Mouse (Mus musculus): Measurements from ENCODE around the gene Pgs1. TPM values are rescaled to one million over a fixed set of nuclear protein-coding genes. Genes with fewer than 3 reads are reported as not detected.

Pgs1 gene
- polyA plus RNA-seq, 1 experiment from 2014 or later, result 45.9 TPM

- Histone ChIP-seq H3K27me3 (ENCODE audit: control insufficient read depth, insufficient read depth, low read length) (0 out of 2 replicates have a peak, but pooled peaks cover 2% of the 10 kb centered on the region), H3K9me3 (ENCODE audit: control insufficient read depth, low read length) (no peaks in the 10 kb centered on the region), H3K4me3 (ENCODE audit: low read depth, low read length) (peak overlapping the region; percentile 15), H3K27ac (ENCODE audit: low read depth, low read length) (no peak overlapping the region), H3K4me2 (ENCODE audit: low read depth) (peak overlapping the region; percentile 51), H3K4me1 (ENCODE audit: control insufficient read depth, insufficient read depth, low read length) (peaks cover 9% of the 10 kb centered on the region), H3K36me3 (ENCODE audit: control insufficient read depth, insufficient read depth, low read length) (no peaks in the 10 kb centered on the region), H3K9ac (ENCODE audit: low read length) (peak overlapping the region; percentile 33)
- DNase-seq (ENCODE audit: low spot score) (peak; percentile 84), ATAC-seq (ENCODE audit: insufficient read depth, low FRiP score, low TSS enrichment) (peak; percentile 71)
- WGBS, result under 1% methylated on average over 47 of the region's 49 CpGs
These were observed 36.5 kb upstream of the Pgs1 start for GRCm38 (mm10) chr11:117949392-117950091.

GRCm38 (mm10) chr11:117951391-117951790, 34.7 kb upstream of the Pgs1 start:
- Histone ChIP-seq H3K9me3 (ENCODE audit: control insufficient read depth, low read length) (no peaks in the 10 kb centered on the region), H3K9ac (ENCODE audit: low read length) (no peak overlapping the region), H3K4me2 (ENCODE audit: low read depth) (no peak overlapping the region), H3K36me3 (ENCODE audit: control insufficient read depth, insufficient read depth, low read length) (no peaks in the 10 kb centered on the region), H3K27ac (ENCODE audit: low read depth, low read length) (no peak overlapping the region), H3K4me1 (ENCODE audit: control insufficient read depth, insufficient read depth, low read length) (peaks cover 9% of the 10 kb centered on the region), H3K27me3 (ENCODE audit: control insufficient read depth, insufficient read depth, low read length) (0 out of 2 replicates have a peak, but pooled peaks cover 2% of the 10 kb centered on the region), H3K4me3 (ENCODE audit: low read depth, low read length) (no peak overlapping the region)
- no peak for DNase-seq (ENCODE audit: low spot score)
- WGBS, result 69% methylated on average over 6 of the region's 6 CpGs
- no peak for ATAC-seq (ENCODE audit: insufficient read depth, low FRiP score, low TSS enrichment)

- WGBS, result 68% methylated on average over 9 of the region's 9 CpGs
- Histone ChIP-seq H3K9me3 (ENCODE audit: control insufficient read depth, low read length) (no peaks in the 10 kb centered on the region), H3K27ac (ENCODE audit: low read depth, low read length) (no peak overlapping the region), H3K9ac (ENCODE audit: low read length) (no peak overlapping the region), H3K4me2 (ENCODE audit: low read depth) (no peak overlapping the region), H3K4me3 (ENCODE audit: low read depth, low read length) (no peak overlapping the region), H3K27me3 (ENCODE audit: control insufficient read depth, insufficient read depth, low read length) (0 out of 2 replicates have a peak, but pooled peaks cover 2% of the 10 kb centered on the region), H3K4me1 (ENCODE audit: control insufficient read depth, insufficient read depth, low read length) (peaks cover 9% of the 10 kb centered on the region), H3K36me3 (ENCODE audit: control insufficient read depth, insufficient read depth, low read length) (no peaks in the 10 kb centered on the region)
- DNase-seq (ENCODE audit: low spot score) (no peak), ATAC-seq (ENCODE audit: insufficient read depth, low FRiP score, low TSS enrichment) (no peak)
These were observed 33.7 kb upstream of the Pgs1 start for GRCm38 (mm10) chr11:117952174-117952933.

- H3K27me3 ChIP-seq (ENCODE audit: control insufficient read depth, insufficient read depth, low read length), result 0 out of 2 replicates have a peak, but pooled peaks cover 2% of the 10 kb centered on the region
- DNase-seq (ENCODE audit: low spot score), result no peak
- no peak overlapping the region for H3K9ac ChIP-seq (ENCODE audit: low read length)
- WGBS, result 72% methylated on average over 2 of the region's 2 CpGs
- H3K9me3 ChIP-seq (ENCODE audit: control insufficient read depth, low read length), result no peaks in the 10 kb centered on the region
- H3K27ac ChIP-seq (ENCODE audit: low read depth, low read length), result no peak overlapping the region
- no peak overlapping the region for H3K4me2 ChIP-seq (ENCODE audit: low read depth)
- H3K4me1 ChIP-seq (ENCODE audit: control insufficient read depth, insufficient read depth, low read length), result peaks cover 9% of the 10 kb centered on the region
- H3K4me3 ChIP-seq (ENCODE audit: low read depth, low read length), result no peak overlapping the region
- no peak for ATAC-seq (ENCODE audit: insufficient read depth, low FRiP score, low TSS enrichment)
- no peaks in the 10 kb centered on the region for H3K36me3 ChIP-seq (ENCODE audit: control insufficient read depth, insufficient read depth, low read length)
These were observed 32.0 kb upstream of the Pgs1 start for GRCm38 (mm10) chr11:117954094-117954493.

- Histone ChIP-seq H3K9me3 (ENCODE audit: control insufficient read depth, low read length) (no peaks in the 10 kb centered on the region), H3K36me3 (ENCODE audit: control insufficient read depth, insufficient read depth, low read length) (no peaks in the 10 kb centered on the region), H3K4me1 (ENCODE audit: control insufficient read depth, insufficient read depth, low read length) (peaks cover 7% of the 10 kb centered on the region), H3K27ac (ENCODE audit: low read depth, low read length) (no peak overlapping the region), H3K9ac (ENCODE audit: low read length) (no peak overlapping the region), H3K4me2 (ENCODE audit: low read depth) (no peak overlapping the region), H3K27me3 (ENCODE audit: control insufficient read depth, insufficient read depth, low read length) (no peaks in the 10 kb centered on the region), H3K4me3 (ENCODE audit: low read depth, low read length) (no peak overlapping the region)
- DNase-seq (ENCODE audit: low spot score), result no peak
- whole genome bisulfite sequencing, result 90% methylated on average over 9 of the region's 9 CpGs
- ATAC-seq (ENCODE audit: insufficient read depth, low FRiP score, low TSS enrichment), result no peak
These were observed 31.3 kb upstream of the Pgs1 start for GRCm38 (mm10) chr11:117954819-117955218.

- H3K4me1 ChIP-seq (ENCODE audit: control insufficient read depth, insufficient read depth, low read length), result peaks cover 6% of the 10 kb centered on the region; the same call in 1 of the 2 replicates
- H3K36me3 ChIP-seq (ENCODE audit: control insufficient read depth, insufficient read depth, low read length), result no peaks in the 10 kb centered on the region
- no peak overlapping the region for H3K4me3 ChIP-seq (ENCODE audit: low read depth, low read length)
- no peak overlapping the region for H3K4me2 ChIP-seq (ENCODE audit: low read depth)
- ATAC-seq (ENCODE audit: insufficient read depth, low FRiP score, low TSS enrichment), result no peak
- H3K27ac ChIP-seq (ENCODE audit: low read depth, low read length), result no peak overlapping the region
- H3K9ac ChIP-seq (ENCODE audit: low read length), result no peak overlapping the region
- H3K27me3 ChIP-seq (ENCODE audit: control insufficient read depth, insufficient read depth, low read length), result no peaks in the 10 kb centered on the region
- peak; percentile 35 for DNase-seq (ENCODE audit: low spot score)
- WGBS, result 56% methylated on average over 13 of the region's 13 CpGs
- H3K9me3 ChIP-seq (ENCODE audit: control insufficient read depth, low read length), result no peaks in the 10 kb centered on the region
These were observed 30.5 kb upstream of the Pgs1 start for GRCm38 (mm10) chr11:117955621-117956020.

GRCm38 (mm10) chr11:117958197-117958596, 27.9 kb upstream of the Pgs1 start:
- no peak overlapping the region for H3K9ac ChIP-seq (ENCODE audit: low read length)
- ATAC-seq (ENCODE audit: insufficient read depth, low FRiP score, low TSS enrichment) (no peak), DNase-seq (ENCODE audit: low spot score) (no peak)
- 80% methylated on average over 7 of the region's 7 CpGs for WGBS
- H3K36me3 ChIP-seq (ENCODE audit: control insufficient read depth, insufficient read depth, low read length), result no peaks in the 10 kb centered on the region
- no peak overlapping the region for H3K4me2 ChIP-seq (ENCODE audit: low read depth)
- H3K27me3 ChIP-seq (ENCODE audit: control insufficient read depth, insufficient read depth, low read length), result no peaks in the 10 kb centered on the region
- no peak overlapping the region for H3K4me3 ChIP-seq (ENCODE audit: low read depth, low read length)
- H3K27ac ChIP-seq (ENCODE audit: low read depth, low read length), result no peak overlapping the region
- no peaks in the 10 kb centered on the region for H3K9me3 ChIP-seq (ENCODE audit: control insufficient read depth, low read length)
- H3K4me1 ChIP-seq (ENCODE audit: control insufficient read depth, insufficient read depth, low read length), result peaks cover 19% of the 10 kb centered on the region

- ATAC-seq (ENCODE audit: insufficient read depth, low FRiP score, low TSS enrichment), result no peak
- Histone ChIP-seq H3K27me3 (ENCODE audit: control insufficient read depth, insufficient read depth, low read length) (no peaks in the 10 kb centered on the region), H3K36me3 (ENCODE audit: control insufficient read depth, insufficient read depth, low read length) (no peaks in the 10 kb centered on the region), H3K4me2 (ENCODE audit: low read depth) (no peak overlapping the region), H3K27ac (ENCODE audit: low read depth, low read length) (no peak overlapping the region), H3K9ac (ENCODE audit: low read length) (no peak overlapping the region), H3K9me3 (ENCODE audit: control insufficient read depth, low read length) (no peaks in the 10 kb centered on the region), H3K4me3 (ENCODE audit: low read depth, low read length) (no peak overlapping the region), H3K4me1 (ENCODE audit: control insufficient read depth, insufficient read depth, low read length) (peaks cover 23% of the 10 kb centered on the region)
- DNase-seq (ENCODE audit: low spot score), result no peak
- 90% methylated on average over 4 of the region's 4 CpGs for WGBS
These were observed 26.9 kb upstream of the Pgs1 start for GRCm38 (mm10) chr11:117959166-117959565.
